Comparison of ENCODE assay signal across 8 mouse cellular contexts in the genomic region with DNA sequence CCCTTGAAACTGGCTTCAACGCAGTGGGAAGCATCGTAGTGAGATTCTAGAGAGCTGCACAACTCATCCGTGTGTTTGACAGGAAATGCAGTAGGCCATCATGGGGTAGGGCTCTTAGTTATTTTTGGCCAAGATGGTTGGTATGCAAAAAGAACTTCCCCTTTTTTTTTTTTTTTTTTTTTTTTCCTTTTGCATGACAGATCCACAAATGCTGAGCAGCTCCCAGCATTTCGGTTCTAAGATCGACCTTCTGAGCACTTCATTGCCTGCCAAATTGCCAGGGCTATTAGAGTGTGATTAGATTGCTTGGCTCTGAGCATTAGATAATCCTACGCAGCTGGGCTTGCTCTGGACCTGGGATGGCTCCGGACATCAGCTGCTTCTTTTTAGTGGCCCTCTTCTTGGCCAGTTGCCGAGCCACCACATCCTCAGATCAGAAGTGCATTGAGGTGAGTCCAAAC. TPM values are rescaled to one million over a fixed set of nuclear protein-coding genes. Genes with fewer than 3 reads are reported as not detected.
DNase-seq lines count a peak whose midpoint lies in the region; ATAC-seq and TF ChIP-seq lines count a peak whose summit lies in the region.

TSS of gene Cd180 (plus strand) at position 218 of the 461 bp plus-strand sequence.

- WGBS in midbrain, postnatal 0 days = 75% methylated on average over 8 of the region's 8 CpGs
- WGBS in midbrain, embryonic 14.5 days = 84% methylated on average over 8 of the region's 8 CpGs
- WGBS in small intestine, adult 2 months = 62% methylated on average over 8 of the region's 8 CpGs

- H3K4me1 ChIP-seq in midbrain, postnatal 0 days (ENCODE audit: insufficient read depth, low read length) = 0 out of 2 replicates have a peak, but pooled peaks cover under 1% of the 10 kb centered on the region
- H3K4me1 ChIP-seq in midbrain, embryonic 14.5 days (ENCODE audit: control insufficient read depth, insufficient read depth, low read length) = peaks cover 12% of the 10 kb centered on the region
- peaks cover 3% of the 10 kb centered on the region; the same call in 1 of the 2 replicates for H3K4me1 ChIP-seq in small intestine, adult 2 months (ENCODE audit: control insufficient read depth, insufficient read depth, insufficient read length, low read length)

- no peak within 1 kb of the TSS for H3K4me3 ChIP-seq in midbrain, postnatal 0 days (ENCODE audit: low read depth, low read length)
- no peak within 1 kb of the TSS for H3K4me3 ChIP-seq in midbrain, embryonic 14.5 days (replicated peaks; ENCODE audit: low read depth, low read length)
- peak within 1 kb of the TSS; percentile 24 for H3K4me3 ChIP-seq in small intestine, adult 2 months (ENCODE audit: low read depth, low read length)

- H3K4me2 ChIP-seq in midbrain, postnatal 0 days (ENCODE audit: low read depth, low read length, poor library complexity, severe bottlenecking) = no peak within 1 kb of the TSS
- H3K4me2 ChIP-seq in midbrain, embryonic 14.5 days (ENCODE audit: low read length) = no peak within 1 kb of the TSS

- TF ChIP-seq CTCF in midbrain, postnatal 0 days (IDR thresholded peaks at IDR 0.05) = no peak
- TF ChIP-seq CTCF in small intestine, adult 2 months (IDR thresholded peaks at IDR 0.05; ENCODE audit: extremely low read depth, insufficient read length, insufficient replicate concordance, low read depth, low read length) = no peak

- no peaks in the 10 kb centered on the region for H3K9me3 ChIP-seq in midbrain, postnatal 0 days (ENCODE audit: low read length)
- no peaks in the 10 kb centered on the region for H3K9me3 ChIP-seq in midbrain, embryonic 14.5 days (ENCODE audit: control insufficient read depth, low read length)

- H3K27me3 ChIP-seq in midbrain, postnatal 0 days (ENCODE audit: insufficient read depth, low read length) = no peaks in the 10 kb centered on the region
- H3K27me3 ChIP-seq in midbrain, embryonic 14.5 days (ENCODE audit: control insufficient read depth, insufficient read depth, low read length) = no peaks in the 10 kb centered on the region
- no peaks in the 10 kb centered on the region for H3K27me3 ChIP-seq in small intestine, adult 2 months (ENCODE audit: control insufficient read depth, insufficient read depth, low read length)

- TF ChIP-seq POLR2A in small intestine, adult 2 months (IDR thresholded peaks at IDR 0.05; ENCODE audit: low read depth, low read length) = no peak

- no peak for ATAC-seq in midbrain, postnatal 0 days (ENCODE audit: low FRiP score)
- no peak for ATAC-seq in midbrain, embryonic 14.5 days (ENCODE audit: low FRiP score, low TSS enrichment)

- no peak within 1 kb of the TSS for H3K9ac ChIP-seq in midbrain, postnatal 0 days (replicated peaks; ENCODE audit: low read length, poor library complexity, severe bottlenecking)
- no peak within 1 kb of the TSS for H3K9ac ChIP-seq in midbrain, embryonic 14.5 days (replicated peaks; ENCODE audit: low read length)

- no peaks in the 10 kb centered on the region for H3K36me3 ChIP-seq in midbrain, postnatal 0 days (ENCODE audit: insufficient read depth, low read length)
- H3K36me3 ChIP-seq in midbrain, embryonic 14.5 days (ENCODE audit: control insufficient read depth, insufficient read depth, low read length) = no peaks in the 10 kb centered on the region
- no peaks in the 10 kb centered on the region for H3K36me3 ChIP-seq in small intestine, adult 2 months (ENCODE audit: control insufficient read depth, insufficient read depth, low read length)

- H3K27ac ChIP-seq in midbrain, postnatal 0 days (ENCODE audit: low read depth, low read length) = no peak within 1 kb of the TSS
- no peak within 1 kb of the TSS for H3K27ac ChIP-seq in midbrain, embryonic 14.5 days (replicated peaks; ENCODE audit: low read depth, low read length)
- peak within 1 kb of the TSS; percentile 35 for H3K27ac ChIP-seq in small intestine, adult 2 months (ENCODE audit: insufficient read depth, low read depth, low read length)

- DNase-seq in adrenal gland, adult (ENCODE audit: inconsistent age in 2 of 2, low spot score in 1 of 2) = peak; percentile 30 to 65
- DNase-seq in adrenal gland, adult 8-10 months = no peak
- DNase-seq in midbrain, postnatal 0 days (ENCODE audit: low spot score) = peak; percentile 62
- no peak for DNase-seq in midbrain, embryonic 14.5 days
- DNase-seq in kidney, postnatal 4 days = peak; percentile 24 to 33
- no peak for DNase-seq in frontal cortex, postnatal 14 days (ENCODE audit: low spot score in 2 of 2)
- DNase-seq in thymus, adult 18-20 months = no peak

RNA-seq across cellular contexts. Expression of gene Cd180, which starts in this region (rescaled TPM):
- total RNA-seq in adrenal gland, adult 8-10 months (2022) = 1 to 10 TPM; 2.3 to 7.4 (median 4.7) TPM
- 1.3 and 3.2 TPM in 2 replicates for total RNA-seq in midbrain, postnatal 0 days (2014; rRNA removed)
- polyA plus RNA-seq in midbrain, postnatal 0 days (2015; fragmentation: Nextera tagmentation; extraction: Ambion mirVana) = 0.58 and 0.60 TPM in 2 replicates
- polyA plus RNA-seq in midbrain, embryonic 14.5 days (2014; fragmentation: Nextera tagmentation; extraction: Ambion mirVana) = 0.62 and 1.0 TPM in 2 replicates
- 0.28 and 0.76 TPM in 2 replicates for polyA plus RNA-seq in small intestine, adult 2 months (2012; rRNA removed)

Comparison
In these comparisons a context has a peak if more than half of its experiments do, and no peak if none do; other contexts are left out.
1. DNase-seq: peak in adrenal gland, adult (2 of 2), midbrain, postnatal 0 days (single experiment) and kidney, postnatal 4 days (2 of 2); none in adrenal gland, adult 8-10 months (single experiment), midbrain, embryonic 14.5 days (single experiment), frontal cortex, postnatal 14 days (0 of 2) and thymus, adult 18-20 months (0 of 2).